Mouse (Mus musculus) heart, adult 2 months (tissue): ENCODE results near the gene F2rl1. TPM values are rescaled to one million over a fixed set of nuclear protein-coding genes. Genes with fewer than 3 reads are reported as not detected.

Source experiments
- DNase-seq, 2 experiments: peaks; one replicate each; pipeline ENCODE4 v3.0.0; 2021
- H3K27ac ChIP-seq: fragments of 200-600 bp; 2 replicates; pipeline ENCODE4 v1.8.1; 2022
- H3K27me3 ChIP-seq: fragments of 200-500 bp; 2 replicates; pipeline ENCODE4 v1.6.1; 2012; ENCODE audit warnings: mild to moderate bottlenecking, low read length, inconsistent platforms, mixed read lengths; ENCODE audit not compliant: control insufficient read depth, insufficient read depth
- H3K36me3 ChIP-seq: fragments of 200-500 bp; 2 replicates; pipeline ENCODE4 v1.6.1; 2012; ENCODE audit warnings: low read length, inconsistent platforms; ENCODE audit not compliant: control insufficient read depth, insufficient read depth
- H3K4me1 ChIP-seq: fragments of 200-500 bp; 2 replicates; pipeline ENCODE4 v1.6.1; 2011; ENCODE audit warnings: low read length; ENCODE audit not compliant: control insufficient read depth, insufficient read depth
- H3K4me3 ChIP-seq: fragments of 200-600 bp; 2 replicates; pipeline ENCODE4 v1.8.1; 2022
- H3K79me2 ChIP-seq: fragments of 200-500 bp; replicated peaks from 2 replicates; pipeline ENCODE4 v1.6.1; 2012; ENCODE audit warnings: mild to moderate bottlenecking, inconsistent platforms, low read length, moderate library complexity, mixed read lengths; ENCODE audit not compliant: control insufficient read depth, insufficient read depth
- H3K9ac ChIP-seq: fragments of 200-500 bp; 2 replicates; pipeline ENCODE4 v1.6.1; 2012; ENCODE audit warnings: low read depth, mild to moderate bottlenecking, control low read depth, inconsistent platforms, low read length, mixed read lengths
- CTCF ChIP-seq: fragments of 200-600 bp; IDR thresholded peaks from 2 replicates; pipeline ENCODE4 v1.8.1; 2022; ENCODE audit warnings: antibody characterized with exemption, mild to moderate bottlenecking, moderate library complexity
- EP300 ChIP-seq: fragments of 200-500 bp; IDR thresholded peaks from 2 replicates; pipeline ENCODE4 v1.6.1; 2011; ENCODE audit warnings: low read depth, low read length, control low read depth; ENCODE audit not compliant: insufficient read depth
- POLR2A ChIP-seq: fragments of 200-500 bp; IDR thresholded peaks from 2 replicates; pipeline ENCODE4 v1.6.1; 2011; ENCODE audit warnings: mild to moderate bottlenecking, low read depth, low read length, control low read depth; ENCODE audit not compliant: insufficient read depth
- WGBS: fragments of 180-500 bp; shearing (Covaris S2); methylation state at CpG from one replicate; pipeline ENCODE4 v1.1.7; 2018; 5-methylcytosine and 5-hydroxymethylcytosine counted together
- intact Hi-C: fragments of 180-260 bp; cut with DNase I; formaldehyde crosslinking; loops from one replicate; pipeline ENCODE4 v1.15.1; 2025
- polyA plus RNA-seq: library from polyadenylated mRNA; depleted of rRNA; stranded (reverse); fragments of >200 nt; gene quantifications from 2 replicates; pipeline ENCODE4 v1.2.3, GENCODE M21; 2012
- total RNA-seq, 2 experiments: library from RNA; stranded (reverse); gene quantifications; 2 replicates each; pipeline ENCODE4 v1.2.3; 2021

The F2rl1 gene
- total and polyA plus RNA-seq, 3 experiments: 0.41 to 1.2 (median 0.63) TPM

GRCm38 (mm10) chr13:95531273-95532045 is 6.4 kb upstream of the F2rl1 start:
- no peak overlapping the region for H3K27ac ChIP-seq
- no peak overlapping the region for H3K9ac ChIP-seq
- no peak for DNase-seq
- H3K4me1 ChIP-seq: peaks cover 6% of the 10 kb centered on the region
- H3K27me3 ChIP-seq: no peaks in the 10 kb centered on the region
- H3K79me2 ChIP-seq: no peaks in the 10 kb centered on the region
- intact Hi-C loops: no loop called here
- TF ChIP-seq POLR2A: no peak
- no peak for TF ChIP-seq CTCF
- no peak for TF ChIP-seq EP300
- WGBS: 54% methylated on average over 9 of the region's 9 CpGs
- no peak overlapping the region for H3K4me3 ChIP-seq
- H3K36me3 ChIP-seq: no peaks in the 10 kb centered on the region

- H3K79me2 ChIP-seq: no peaks in the 10 kb centered on the region
- H3K36me3 ChIP-seq: no peaks in the 10 kb centered on the region
- H3K4me3 ChIP-seq: no peak overlapping the region
- intact Hi-C loops: no loop called here
- TF ChIP-seq CTCF (no peak), POLR2A (no peak), EP300 (no peak)
- H3K27me3 ChIP-seq: peaks cover 2% of the 10 kb centered on the region; the same call in 1 of the 2 replicates
- no peak overlapping the region for H3K27ac ChIP-seq
- 75% methylated on average over 2 of the region's 2 CpGs for WGBS
- no peak for DNase-seq
- H3K9ac ChIP-seq: no peak overlapping the region
- H3K4me1 ChIP-seq: no peaks in the 10 kb centered on the region
These were observed 4.2 kb upstream of the F2rl1 start for GRCm38 (mm10) chr13:95529246-95529645.

GRCm38 (mm10) chr13:95524424-95524673 is 678 bp downstream of the F2rl1 start:
- WGBS: 1% methylated on average over 13 of the region's 13 CpGs
- Histone ChIP-seq H3K4me1 (no peaks in the 10 kb centered on the region), H3K36me3 (no peaks in the 10 kb centered on the region), H3K79me2 (no peaks in the 10 kb centered on the region), H3K4me3 (peak overlapping the region; percentile 53), H3K9ac (peak overlapping the region; percentile 54), H3K27me3 (peaks cover 2% of the 10 kb centered on the region; the same call in 1 of the 2 replicates), H3K27ac (no peak overlapping the region; the same call in 1 of the 2 replicates)
- no peak for DNase-seq
- intact Hi-C loops: no loop called here
- TF ChIP-seq POLR2A (no peak), EP300 (no peak), CTCF (no peak)

DNA sequence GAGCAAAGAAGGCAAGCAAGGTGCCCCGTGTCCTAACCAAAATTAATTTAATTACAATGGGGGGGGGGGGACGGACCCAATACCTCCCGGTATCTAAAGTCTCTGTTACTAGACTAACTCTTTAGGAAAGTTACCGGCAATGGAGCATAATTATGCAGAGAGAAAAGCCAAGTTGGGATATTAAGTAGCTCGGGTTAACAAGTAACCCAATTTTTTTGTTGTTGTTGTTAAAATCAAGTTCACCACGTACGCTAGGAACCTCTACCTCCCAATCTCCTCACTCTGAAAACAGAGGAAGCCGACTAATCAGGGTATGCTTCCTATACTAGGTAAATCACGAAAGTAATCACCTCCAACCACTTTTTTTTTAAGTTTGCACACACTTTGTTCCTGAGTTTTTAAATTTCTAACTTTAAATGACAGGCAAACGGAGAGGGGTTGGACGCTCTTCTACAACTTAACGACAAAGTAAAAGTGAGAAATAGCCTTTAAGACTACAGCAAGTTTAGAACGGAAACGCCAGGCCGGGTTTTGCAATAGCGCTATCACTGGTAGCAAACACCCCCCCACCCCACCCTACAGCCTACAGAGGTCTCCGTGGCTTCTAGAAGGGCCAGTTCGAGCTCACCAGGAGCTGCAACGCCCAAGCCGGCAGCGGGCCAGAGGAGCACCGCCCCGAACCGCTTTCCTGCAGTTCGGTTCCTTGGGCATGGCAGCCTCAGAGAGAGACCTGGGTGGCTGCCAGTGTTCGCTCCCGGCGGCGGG is 1.2 kb downstream of the F2rl1 start:
- H3K36me3 ChIP-seq: no peaks in the 10 kb centered on the region
- intact Hi-C loops: no loop called here
- peak overlapping the region; percentile 54 for H3K9ac ChIP-seq
- no peaks in the 10 kb centered on the region for H3K79me2 ChIP-seq
- no peak overlapping the region; the same call in 1 of the 2 replicates for H3K27ac ChIP-seq
- 25% methylated on average over 29 of the region's 29 CpGs for WGBS
- no peaks in the 10 kb centered on the region for H3K4me1 ChIP-seq
- TF ChIP-seq EP300 (no peak), CTCF (no peak), POLR2A (no peak)
- DNase-seq: peak; percentile 52 to 71
- H3K4me3 ChIP-seq: peak overlapping the region; percentile 53
- peaks cover 2% of the 10 kb centered on the region; the same call in 1 of the 2 replicates for H3K27me3 ChIP-seq

DNA sequence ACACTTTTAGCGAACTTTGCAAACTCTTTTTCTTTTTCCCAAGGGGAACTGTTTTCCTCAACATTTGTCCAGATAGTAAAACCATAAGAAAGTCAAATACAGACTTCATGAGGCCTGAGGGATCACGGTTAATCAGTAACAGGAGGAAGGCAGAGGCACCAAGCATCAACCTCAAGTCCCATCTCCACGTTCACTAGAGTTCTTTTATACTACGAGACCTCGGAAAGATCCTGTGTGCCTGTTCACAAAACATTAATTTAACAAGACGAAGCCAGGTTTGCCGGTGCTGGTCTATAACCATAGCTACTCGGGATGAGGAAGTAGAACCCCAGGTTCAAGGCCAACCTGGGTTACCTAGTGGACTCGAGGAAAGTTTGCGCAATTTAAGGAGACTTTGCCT is 2.9 kb downstream of the F2rl1 start:
- no peaks in the 10 kb centered on the region for H3K79me2 ChIP-seq
- H3K27me3 ChIP-seq: peaks cover 2% of the 10 kb centered on the region; the same call in 1 of the 2 replicates
- intact Hi-C loops: no loop called here
- DNase-seq: no peak
- no peaks in the 10 kb centered on the region for H3K4me1 ChIP-seq
- no peak overlapping the region for H3K4me3 ChIP-seq
- H3K27ac ChIP-seq: no peak overlapping the region
- H3K36me3 ChIP-seq: no peaks in the 10 kb centered on the region
- 92% methylated on average over 10 of the region's 10 CpGs for WGBS
- TF ChIP-seq CTCF (no peak), EP300 (no peak), POLR2A (no peak)
- no peak overlapping the region for H3K9ac ChIP-seq

DNA sequence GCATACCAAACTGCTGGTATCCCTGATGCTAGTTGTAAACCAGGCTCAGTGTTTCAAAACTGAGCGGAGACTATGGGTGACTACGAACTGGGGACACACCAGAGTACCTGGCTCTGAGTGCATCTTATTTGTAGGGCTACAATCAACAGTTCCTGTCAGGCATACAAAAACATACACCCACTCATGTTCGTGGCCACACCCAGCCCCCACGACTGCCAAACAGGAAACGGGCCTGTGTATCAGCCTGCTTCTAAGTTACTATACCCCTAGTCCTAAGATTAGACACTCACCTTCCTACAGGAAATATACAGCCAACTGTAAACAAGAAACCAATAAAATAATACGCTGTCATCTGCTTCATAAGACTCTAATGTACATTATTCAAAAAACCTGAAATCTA is 4.0 kb downstream of the F2rl1 start:
- H3K79me2 ChIP-seq: no peaks in the 10 kb centered on the region
- H3K4me3 ChIP-seq: no peak overlapping the region
- intact Hi-C loops: no loop called here
- DNase-seq: no peak
- H3K9ac ChIP-seq: no peak overlapping the region
- H3K27me3 ChIP-seq: peaks cover 2% of the 10 kb centered on the region; the same call in 1 of the 2 replicates
- no peaks in the 10 kb centered on the region for H3K36me3 ChIP-seq
- no peak for TF ChIP-seq EP300
- no peak for TF ChIP-seq CTCF
- TF ChIP-seq POLR2A: no peak
- H3K27ac ChIP-seq: no peak overlapping the region
- H3K4me1 ChIP-seq: no peaks in the 10 kb centered on the region
- 52% methylated on average over 6 of the region's 6 CpGs for WGBS
